Mouse (Mus musculus): ENCODE data around the gene Mob3a. TPM values are rescaled to one million over a fixed set of nuclear protein-coding genes. Genes with fewer than 3 reads are reported as not detected.

Mob3a gene
- polyA plus RNA-seq, 1 experiment from 2014 or later: 67.0 TPM

- H3K4me2 ChIP-seq (replicated peaks): no peak overlapping the region
- WGBS: 87% methylated on average over 5 of the region's 5 CpGs
- peaks cover 96% of the 10 kb centered on the region for H3K36me3 ChIP-seq
- H3K9me3 ChIP-seq: no peaks in the 10 kb centered on the region
- no peaks in the 10 kb centered on the region for H3K27me3 ChIP-seq
- H3K9ac ChIP-seq (replicated peaks): no peak overlapping the region
- H3K4me3 ChIP-seq: no peak overlapping the region
- no peaks in the 10 kb centered on the region for H3K4me1 ChIP-seq
- no peak overlapping the region for H3K27ac ChIP-seq (replicated peaks)
- no peak for ATAC-seq (ENCODE audit: low FRiP score, low read depth)
Observed at GRCm38 (mm10) chr10:80727369-80728127, 25.8 kb upstream of the Mob3a start.

GRCm38 (mm10) chr10:80717281-80717680, 15.5 kb upstream of the Mob3a start:
- ATAC-seq (ENCODE audit: low FRiP score, low read depth): no peak
- H3K4me2 ChIP-seq (replicated peaks): no peak overlapping the region
- no peaks in the 10 kb centered on the region for H3K27me3 ChIP-seq
- peaks cover 98% of the 10 kb centered on the region for H3K36me3 ChIP-seq
- WGBS: 82% methylated on average over 1 of the region's 1 CpGs
- no peaks in the 10 kb centered on the region for H3K9me3 ChIP-seq
- H3K9ac ChIP-seq (replicated peaks): no peak overlapping the region
- no peak overlapping the region for H3K27ac ChIP-seq (replicated peaks)
- H3K4me3 ChIP-seq: no peak overlapping the region
- H3K4me1 ChIP-seq: no peaks in the 10 kb centered on the region

- no peak for ATAC-seq (ENCODE audit: low FRiP score, low read depth)
- Histone ChIP-seq H3K4me1 (no peaks in the 10 kb centered on the region), H3K9ac (replicated peaks) (no peak overlapping the region), H3K4me3 (no peak overlapping the region), H3K27me3 (no peaks in the 10 kb centered on the region), H3K4me2 (replicated peaks) (no peak overlapping the region), H3K9me3 (no peaks in the 10 kb centered on the region), H3K27ac (replicated peaks) (no peak overlapping the region), H3K36me3 (peaks cover 99% of the 10 kb centered on the region)
- 91% methylated on average over 3 of the region's 3 CpGs for WGBS
Observed at GRCm38 (mm10) chr10:80710834-80711233, 9.1 kb upstream of the Mob3a start.

- Histone ChIP-seq H3K4me2 (replicated peaks) (no peak overlapping the region), H3K27ac (replicated peaks) (no peak overlapping the region), H3K9ac (replicated peaks) (no peak overlapping the region), H3K27me3 (no peaks in the 10 kb centered on the region), H3K9me3 (no peaks in the 10 kb centered on the region), H3K36me3 (peaks cover 51% of the 10 kb centered on the region), H3K4me3 (no peak overlapping the region), H3K4me1 (peaks cover 23% of the 10 kb centered on the region)
- ATAC-seq (ENCODE audit: low FRiP score, low read depth): no peak
- WGBS: 80% methylated on average over 3 of the region's 3 CpGs
Observed at GRCm38 (mm10) chr10:80705479-80705878, 3.7 kb upstream of the Mob3a start.

- no peaks in the 10 kb centered on the region for H3K9me3 ChIP-seq
Observed at GRCm38 (mm10) chr10:80705033-80705432, 3.3 kb upstream of the Mob3a start.

GRCm38 (mm10) chr10:80704418-80704817, 2.6 kb upstream of the Mob3a start:
- Histone ChIP-seq H3K4me1 (peaks cover 30% of the 10 kb centered on the region), H3K36me3 (peaks cover 40% of the 10 kb centered on the region), H3K9ac (replicated peaks) (no peak overlapping the region), H3K27me3 (no peaks in the 10 kb centered on the region), H3K4me2 (replicated peaks) (no peak overlapping the region), H3K4me3 (no peak overlapping the region), H3K27ac (replicated peaks) (no peak overlapping the region), H3K9me3 (no peaks in the 10 kb centered on the region)
- ATAC-seq (ENCODE audit: low FRiP score, low read depth): no peak
- 93% methylated on average over 5 of the region's 5 CpGs for WGBS

More at GRCm38 (mm10) chr10:80705033-80705432, 3.3 kb upstream of the Mob3a start:
- H3K4me1 ChIP-seq: peaks cover 27% of the 10 kb centered on the region
- ATAC-seq (ENCODE audit: low FRiP score, low read depth): no peak
- no peaks in the 10 kb centered on the region for H3K27me3 ChIP-seq
- 65% methylated on average over 3 of the region's 3 CpGs for WGBS
- H3K4me2 ChIP-seq (replicated peaks): no peak overlapping the region
- no peak overlapping the region for H3K27ac ChIP-seq (replicated peaks)
- no peak overlapping the region for H3K9ac ChIP-seq (replicated peaks)
- H3K4me3 ChIP-seq: no peak overlapping the region
- peaks cover 47% of the 10 kb centered on the region for H3K36me3 ChIP-seq

GRCm38 (mm10) chr10:80703643-80704042, 1.9 kb upstream of the Mob3a start:
- Histone ChIP-seq H3K27me3 (no peaks in the 10 kb centered on the region), H3K4me3 (peak overlapping the region; percentile 60; the same call in 1 of the 2 replicates)

GRCm38 (mm10) chr10:80702536-80703390, 986 bp upstream of the Mob3a start:
- ATAC-seq (ENCODE audit: low FRiP score, low read depth): peak; percentile 81
- no peaks in the 10 kb centered on the region for H3K9me3 ChIP-seq
- peak overlapping the region; percentile 66 for H3K4me2 ChIP-seq (replicated peaks)
- peak overlapping the region; percentile 49 for H3K9ac ChIP-seq (replicated peaks)
- peaks cover 30% of the 10 kb centered on the region for H3K4me1 ChIP-seq
- H3K4me3 ChIP-seq: peak overlapping the region; percentile 60
- peaks cover 32% of the 10 kb centered on the region for H3K36me3 ChIP-seq
- H3K27ac ChIP-seq (replicated peaks): peak overlapping the region; percentile 80
- H3K27me3 ChIP-seq: no peaks in the 10 kb centered on the region
- 2% methylated on average over 47 of the region's 47 CpGs for WGBS

More at GRCm38 (mm10) chr10:80703643-80704042, 1.9 kb upstream of the Mob3a start:
- no peaks in the 10 kb centered on the region for H3K9me3 ChIP-seq
- H3K4me1 ChIP-seq: peaks cover 30% of the 10 kb centered on the region
- whole genome bisulfite sequencing: 89% methylated on average over 5 of the region's 5 CpGs
- H3K4me2 ChIP-seq (replicated peaks): peak overlapping the region; percentile 66
- H3K27ac ChIP-seq (replicated peaks): no peak overlapping the region
- H3K9ac ChIP-seq (replicated peaks): peak overlapping the region; percentile 49; the same call in 1 of the 2 replicates
- H3K36me3 ChIP-seq: peaks cover 37% of the 10 kb centered on the region
- no peak for ATAC-seq (ENCODE audit: low FRiP score, low read depth)

- peaks cover 30% of the 10 kb centered on the region for H3K4me1 ChIP-seq
- H3K9ac ChIP-seq (replicated peaks): peak overlapping the region; percentile 58; the same call in 1 of the 2 replicates
- H3K27ac ChIP-seq (replicated peaks): no peak overlapping the region; the same call in 1 of the 2 replicates
- ATAC-seq (ENCODE audit: low FRiP score, low read depth): no peak
- peaks cover 16% of the 10 kb centered on the region; the same call in 1 of the 2 replicates for H3K36me3 ChIP-seq
- WGBS: 49% methylated on average over 4 of the region's 4 CpGs
- H3K9me3 ChIP-seq: no peaks in the 10 kb centered on the region
- H3K27me3 ChIP-seq: no peaks in the 10 kb centered on the region
- peak overlapping the region; percentile 60 for H3K4me3 ChIP-seq
- H3K4me2 ChIP-seq (replicated peaks): peak overlapping the region; percentile 66
Observed at GRCm38 (mm10) chr10:80700732-80701131, 1.0 kb downstream of the Mob3a start.

- Histone ChIP-seq H3K27me3 (no peaks in the 10 kb centered on the region), H3K36me3 (peaks cover 12% of the 10 kb centered on the region; the same call in 1 of the 2 replicates), H3K4me2 (replicated peaks) (peak overlapping the region; percentile 66), H3K4me3 (no peak overlapping the region), H3K4me1 (peaks cover 30% of the 10 kb centered on the region), H3K27ac (replicated peaks) (no peak overlapping the region), H3K9me3 (no peaks in the 10 kb centered on the region), H3K9ac (replicated peaks) (no peak overlapping the region; the same call in 1 of the 2 replicates)
- no peak for ATAC-seq (ENCODE audit: low FRiP score, low read depth)
- WGBS: 91% methylated on average over 7 of the region's 7 CpGs
Observed at GRCm38 (mm10) chr10:80700038-80700504, 1.7 kb downstream of the Mob3a start.

GRCm38 (mm10) chr10:80698605-80699004, 3.2 kb downstream of the Mob3a start:
- Histone ChIP-seq H3K4me1 (peaks cover 28% of the 10 kb centered on the region), H3K27ac (replicated peaks) (no peak overlapping the region), H3K36me3 (peaks cover 27% of the 10 kb centered on the region), H3K4me2 (replicated peaks) (no peak overlapping the region), H3K9me3 (no peaks in the 10 kb centered on the region), H3K9ac (replicated peaks) (0 out of 2 replicates have a peak overlapping the region, but pooled peaks have one; percentile 20), H3K4me3 (no peak overlapping the region), H3K27me3 (no peaks in the 10 kb centered on the region)
- no peak for ATAC-seq (ENCODE audit: low FRiP score, low read depth)
- 94% methylated on average over 9 of the region's 9 CpGs for WGBS

GRCm38 (mm10) chr10:80697812-80698211, 4.0 kb downstream of the Mob3a start:
- Histone ChIP-seq H3K9me3 (no peaks in the 10 kb centered on the region), H3K4me2 (replicated peaks) (no peak overlapping the region), H3K27me3 (no peaks in the 10 kb centered on the region), H3K4me1 (peaks cover 20% of the 10 kb centered on the region), H3K9ac (replicated peaks) (no peak overlapping the region), H3K36me3 (peaks cover 34% of the 10 kb centered on the region), H3K4me3 (no peak overlapping the region), H3K27ac (replicated peaks) (no peak overlapping the region)
- ATAC-seq (ENCODE audit: low FRiP score, low read depth): no peak
- WGBS: 77% methylated on average over 9 of the region's 9 CpGs
